Mouse (Mus musculus): ENCODE data around the gene Dand5. TPM values are rescaled to one million over a fixed set of nuclear protein-coding genes. Genes with fewer than 3 reads are reported as not detected.
A peak's percentile ranks its signal among the peaks of the same experiment; 100 is the strongest.

Gene Dand5
- polyA plus RNA-seq, 1 experiment from 2014 or later: 6.0 TPM

DNA sequence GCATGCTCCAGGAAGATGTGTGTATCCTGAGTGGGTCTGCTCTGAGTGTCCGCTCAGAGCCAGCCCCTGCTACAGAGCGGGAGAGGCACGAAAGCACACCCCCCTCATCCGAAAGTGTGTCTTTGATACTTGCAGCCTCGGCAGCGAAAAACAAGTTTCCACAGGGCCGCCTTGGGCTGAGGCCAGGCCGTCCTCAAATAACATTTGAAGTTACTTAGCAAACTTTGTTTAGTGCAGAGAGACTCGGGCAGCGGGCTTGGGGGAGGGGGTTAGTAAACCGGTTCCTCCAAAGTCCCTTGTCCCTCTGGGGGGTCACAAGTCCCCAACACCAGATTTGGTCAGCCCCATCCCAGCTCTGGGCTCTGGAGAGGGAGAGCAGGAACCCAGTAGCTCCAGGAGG lies 33.7 kb downstream of the Dand5 start:
- Histone ChIP-seq H3K36me3 (ENCODE audit: control insufficient read depth, insufficient read depth, low read length) (no peaks in the 10 kb centered on the region), H3K4me3 (replicated peaks; ENCODE audit: low read length) (no peak overlapping the region), H3K27ac (ENCODE audit: low read length) (peak overlapping the region; percentile 35; the same call in 1 of the 2 replicates), H3K4me1 (ENCODE audit: control insufficient read depth, insufficient read depth, low read length) (peaks cover 76% of the 10 kb centered on the region), H3K4me2 (ENCODE audit: low read depth, low read length) (peak overlapping the region; percentile 41), H3K9ac (ENCODE audit: low read length) (peak overlapping the region; percentile 8; the same call in 1 of the 2 replicates), H3K9me3 (replicated peaks; ENCODE audit: control insufficient read depth, low read length) (no peaks in the 10 kb centered on the region), H3K27me3 (ENCODE audit: control insufficient read depth, insufficient read depth, low read length) (peaks cover 29% of the 10 kb centered on the region)
- no peak for ATAC-seq (ENCODE audit: insufficient read depth, low FRiP score)
- 18% methylated on average over 11 of the region's 11 CpGs for WGBS

DNA sequence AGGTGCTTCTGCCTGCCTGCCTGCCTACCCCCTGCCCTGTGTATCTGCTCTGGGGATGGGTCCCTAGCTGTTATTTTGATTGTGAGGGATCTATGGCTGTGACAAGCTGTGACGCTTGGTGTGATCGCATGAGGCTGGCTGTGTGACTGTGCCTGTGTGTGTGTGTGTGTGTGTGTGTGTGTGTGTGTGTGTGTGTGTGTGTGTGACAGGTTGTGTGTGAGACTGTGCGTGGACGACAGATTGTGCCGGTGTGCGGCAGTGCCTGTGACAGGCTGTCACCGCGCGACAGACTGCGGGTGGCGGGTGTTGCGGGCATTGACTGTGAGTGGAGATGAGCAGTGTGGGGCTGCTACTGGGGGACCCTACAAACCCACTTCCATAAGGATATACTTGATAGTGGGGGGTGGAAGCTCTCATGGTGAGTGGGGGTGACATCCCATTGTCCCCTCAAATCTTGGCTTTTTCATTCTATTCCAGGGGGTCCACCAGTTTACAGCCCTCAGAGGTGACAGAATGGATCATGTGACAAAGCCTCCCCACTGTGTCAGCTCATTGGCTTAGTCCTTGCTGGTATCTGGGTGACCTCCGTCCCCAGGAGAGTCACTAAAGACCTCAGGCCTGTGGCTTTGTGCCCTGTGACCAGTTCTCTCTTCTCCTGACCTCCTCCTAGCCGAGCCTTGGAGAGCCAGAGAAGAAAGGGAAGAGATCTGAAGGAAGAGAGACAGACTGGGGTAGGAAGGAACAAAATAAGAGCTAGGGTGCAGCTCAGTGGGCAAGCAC lies 34.9 kb downstream of the Dand5 start:
- Histone ChIP-seq H3K27me3 (ENCODE audit: control insufficient read depth, insufficient read depth, low read length) (peaks cover 37% of the 10 kb centered on the region), H3K27ac (ENCODE audit: low read length) (no peak overlapping the region), H3K4me2 (ENCODE audit: low read depth, low read length) (no peak overlapping the region), H3K4me3 (replicated peaks; ENCODE audit: low read length) (no peak overlapping the region), H3K36me3 (ENCODE audit: control insufficient read depth, insufficient read depth, low read length) (no peaks in the 10 kb centered on the region), H3K4me1 (ENCODE audit: control insufficient read depth, insufficient read depth, low read length) (peaks cover 65% of the 10 kb centered on the region), H3K9me3 (replicated peaks; ENCODE audit: control insufficient read depth, low read length) (no peaks in the 10 kb centered on the region), H3K9ac (ENCODE audit: low read length) (no peak overlapping the region)
- no peak for ATAC-seq (ENCODE audit: insufficient read depth, low FRiP score)
- 58% methylated on average over 14 of the region's 14 CpGs for WGBS

GRCm38 (mm10) chr8:84786801-84787467 lies 35.7 kb downstream of the Dand5 start:
- H3K4me3 ChIP-seq (replicated peaks; ENCODE audit: low read length): peak overlapping the region; percentile 13; the same call in 1 of the 2 replicates
- H3K36me3 ChIP-seq (ENCODE audit: control insufficient read depth, insufficient read depth, low read length): no peaks in the 10 kb centered on the region
- H3K27me3 ChIP-seq (ENCODE audit: control insufficient read depth, insufficient read depth, low read length): peaks cover 45% of the 10 kb centered on the region
- 49% methylated on average over 11 of the region's 11 CpGs for WGBS
- peak overlapping the region; percentile 37 for H3K4me2 ChIP-seq (ENCODE audit: low read depth, low read length)
- no peak overlapping the region for H3K27ac ChIP-seq (ENCODE audit: low read length)
- no peak for ATAC-seq (ENCODE audit: insufficient read depth, low FRiP score)
- H3K4me1 ChIP-seq (ENCODE audit: control insufficient read depth, insufficient read depth, low read length): peaks cover 64% of the 10 kb centered on the region
- H3K9me3 ChIP-seq (replicated peaks; ENCODE audit: control insufficient read depth, low read length): no peaks in the 10 kb centered on the region
- H3K9ac ChIP-seq (ENCODE audit: low read length): peak overlapping the region; percentile 60; the same call in 1 of the 2 replicates

GRCm38 (mm10) chr8:84785756-84786677 lies 36.6 kb downstream of the Dand5 start:
- H3K27me3 ChIP-seq (ENCODE audit: control insufficient read depth, insufficient read depth, low read length): peaks cover 51% of the 10 kb centered on the region
- H3K9ac ChIP-seq (ENCODE audit: low read length): peak overlapping the region; percentile 60
- no peaks in the 10 kb centered on the region for H3K9me3 ChIP-seq (replicated peaks; ENCODE audit: control insufficient read depth, low read length)
- peak overlapping the region; percentile 37 for H3K4me2 ChIP-seq (ENCODE audit: low read depth, low read length)
- 22% methylated on average over 38 of the region's 38 CpGs for WGBS
- ATAC-seq (ENCODE audit: insufficient read depth, low FRiP score): peak; percentile 12
- peaks cover 68% of the 10 kb centered on the region for H3K4me1 ChIP-seq (ENCODE audit: control insufficient read depth, insufficient read depth, low read length)
- no peaks in the 10 kb centered on the region for H3K36me3 ChIP-seq (ENCODE audit: control insufficient read depth, insufficient read depth, low read length)
- no peak overlapping the region for H3K27ac ChIP-seq (ENCODE audit: low read length)
- H3K4me3 ChIP-seq (replicated peaks; ENCODE audit: low read length): peak overlapping the region; percentile 13; the same call in 1 of the 2 replicates

DNA sequence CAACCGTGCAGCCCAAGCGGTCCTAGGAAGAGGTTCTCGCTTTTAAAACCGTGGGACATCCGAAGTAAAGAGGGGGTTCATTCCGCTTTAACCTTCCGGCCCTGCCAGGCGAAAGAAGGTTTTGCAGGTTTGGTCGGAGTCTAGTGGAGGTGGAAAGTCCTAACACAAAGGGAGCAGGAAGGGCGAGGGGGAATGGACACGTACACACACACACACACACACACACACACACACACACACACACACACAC lies 37.2 kb downstream of the Dand5 start:
- no peak overlapping the region for H3K9ac ChIP-seq (ENCODE audit: low read length)
- H3K36me3 ChIP-seq (ENCODE audit: control insufficient read depth, insufficient read depth, low read length): no peaks in the 10 kb centered on the region
- WGBS: 37% methylated on average over 11 of the region's 11 CpGs
- H3K4me1 ChIP-seq (ENCODE audit: control insufficient read depth, insufficient read depth, low read length): peaks cover 62% of the 10 kb centered on the region
- H3K4me2 ChIP-seq (ENCODE audit: low read depth, low read length): no peak overlapping the region
- no peak for ATAC-seq (ENCODE audit: insufficient read depth, low FRiP score)
- peaks cover 51% of the 10 kb centered on the region for H3K27me3 ChIP-seq (ENCODE audit: control insufficient read depth, insufficient read depth, low read length)
- no peak overlapping the region for H3K4me3 ChIP-seq (replicated peaks; ENCODE audit: low read length)
- H3K9me3 ChIP-seq (replicated peaks; ENCODE audit: control insufficient read depth, low read length): no peaks in the 10 kb centered on the region
- H3K27ac ChIP-seq (ENCODE audit: low read length): no peak overlapping the region

DNA sequence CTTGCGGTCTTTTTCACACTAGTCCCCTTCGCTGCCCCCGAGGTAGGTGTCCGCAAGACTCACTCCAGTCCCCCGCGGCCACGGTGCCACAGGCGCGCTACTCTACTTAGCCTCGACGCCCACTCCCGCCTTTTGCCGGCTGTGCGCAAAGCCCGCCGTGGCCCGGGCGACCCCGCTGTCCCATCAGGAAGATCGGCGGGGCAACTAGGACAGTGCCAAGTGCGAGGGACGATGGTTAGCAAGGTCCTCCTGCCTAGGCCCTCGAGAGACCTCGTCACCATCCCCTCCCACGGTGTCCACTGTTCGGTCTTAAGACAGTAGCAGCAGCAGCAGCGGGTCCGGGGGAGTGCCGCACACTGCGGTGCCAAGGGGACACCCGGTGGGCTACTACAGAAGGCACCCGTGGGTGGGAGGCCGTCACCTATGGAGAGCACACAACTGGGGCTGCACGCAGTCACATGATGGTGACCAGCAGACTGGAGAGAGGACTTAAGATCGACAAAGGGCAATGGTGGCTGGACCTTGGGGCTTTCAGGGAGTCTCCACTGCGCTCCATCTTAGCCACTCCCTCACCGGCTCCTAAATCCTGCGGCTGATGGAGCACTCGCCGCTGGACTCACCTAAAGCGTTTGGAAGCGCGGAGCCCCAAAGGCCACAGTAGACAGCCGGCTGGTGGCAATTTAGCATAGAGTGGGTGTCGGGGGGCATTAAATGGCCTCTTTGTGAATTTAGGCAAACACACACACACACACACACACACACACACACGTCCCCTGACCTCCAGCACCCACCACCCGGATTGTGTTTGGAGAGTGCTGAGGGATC lies 37.7 kb downstream of the Dand5 start:
- WGBS: 21% methylated on average over 48 of the region's 48 CpGs
- peaks cover 60% of the 10 kb centered on the region for H3K4me1 ChIP-seq (ENCODE audit: control insufficient read depth, insufficient read depth, low read length)
- peak overlapping the region; percentile 18; the same call in 1 of the 2 replicates for H3K4me3 ChIP-seq (replicated peaks; ENCODE audit: low read length)
- H3K36me3 ChIP-seq (ENCODE audit: control insufficient read depth, insufficient read depth, low read length): no peaks in the 10 kb centered on the region
- peaks cover 51% of the 10 kb centered on the region for H3K27me3 ChIP-seq (ENCODE audit: control insufficient read depth, insufficient read depth, low read length)
- no peak overlapping the region for H3K27ac ChIP-seq (ENCODE audit: low read length)
- peak overlapping the region; percentile 43 for H3K4me2 ChIP-seq (ENCODE audit: low read depth, low read length)
- ATAC-seq (ENCODE audit: insufficient read depth, low FRiP score): no peak; the same call in 1 of the 2 replicates
- peak overlapping the region; percentile 49; the same call in 1 of the 2 replicates for H3K9ac ChIP-seq (ENCODE audit: low read length)
- H3K9me3 ChIP-seq (replicated peaks; ENCODE audit: control insufficient read depth, low read length): no peaks in the 10 kb centered on the region

GRCm38 (mm10) chr8:84783919-84784581 lies 38.6 kb downstream of the Dand5 start:
- Histone ChIP-seq H3K27ac (ENCODE audit: low read length) (no peak overlapping the region), H3K4me3 (replicated peaks; ENCODE audit: low read length) (peak overlapping the region; percentile 18), H3K9me3 (replicated peaks; ENCODE audit: control insufficient read depth, low read length) (no peaks in the 10 kb centered on the region), H3K36me3 (ENCODE audit: control insufficient read depth, insufficient read depth, low read length) (no peaks in the 10 kb centered on the region), H3K4me2 (ENCODE audit: low read depth, low read length) (peak overlapping the region; percentile 43), H3K4me1 (ENCODE audit: control insufficient read depth, insufficient read depth, low read length) (peaks cover 60% of the 10 kb centered on the region), H3K9ac (ENCODE audit: low read length) (peak overlapping the region; percentile 49; the same call in 1 of the 2 replicates), H3K27me3 (ENCODE audit: control insufficient read depth, insufficient read depth, low read length) (peaks cover 48% of the 10 kb centered on the region)
- no peak for ATAC-seq (ENCODE audit: insufficient read depth, low FRiP score)
- 21% methylated on average over 33 of the region's 33 CpGs for WGBS

Data from stomach, embryonic 16.5 days (tissue).